ENCODE assay signal across 21 mouse cellular contexts in genomic region chr1:120090880-120091570, GRCm38 (mm10). TPM values are rescaled to one million over a fixed set of nuclear protein-coding genes. Genes with fewer than 3 reads are reported as not detected.
DNase-seq lines count a peak whose midpoint lies in the region; ATAC-seq and TF ChIP-seq lines count a peak whose summit lies in the region.
"Had no signal": no experiment of that assay in that cellular context is flagged by ENCODE, and none has a peak within 500 bp of the region (broad histone marks: within the 10 kb centered on the region; RNA-seq: fewer than 3 reads in every experiment).

No protein-coding gene starts in this region.

- H3K9ac ChIP-seq in heart, postnatal 0 days (replicated peaks; ENCODE audit: low read depth, low read length), result no peak overlapping the region
- no peak overlapping the region for H3K9ac ChIP-seq in intestine, embryonic 15.5 days
- H3K9ac ChIP-seq: embryonic facial prominence, embryonic 12.5 days; hindbrain, embryonic 12.5 days; limb, embryonic 13.5 days; liver, embryonic 14.5 days; midbrain, embryonic 12.5 days had no signal

- H3K4me1 ChIP-seq in heart, embryonic 10.5 days, result peaks cover 12% of the 10 kb centered on the region
- no peaks in the 10 kb centered on the region for H3K4me1 ChIP-seq in heart, postnatal 0 days (ENCODE audit: control insufficient read depth, insufficient read depth)
- H3K4me1 ChIP-seq in intestine, embryonic 15.5 days (replicated peaks), result no peaks in the 10 kb centered on the region
- H3K4me1 ChIP-seq: limb, embryonic 13.5 days; midbrain, embryonic 12.5 days had no signal

- H3K36me3 ChIP-seq in heart, embryonic 10.5 days, result no peaks in the 10 kb centered on the region
- no peaks in the 10 kb centered on the region for H3K36me3 ChIP-seq in heart, postnatal 0 days (replicated peaks; ENCODE audit: control insufficient read depth, insufficient read depth, low read length)
- H3K36me3 ChIP-seq in intestine, embryonic 15.5 days, result no peaks in the 10 kb centered on the region
- H3K36me3 ChIP-seq: embryonic facial prominence, embryonic 12.5 days; hindbrain, embryonic 12.5 days; limb, embryonic 13.5 days; midbrain, embryonic 12.5 days had no signal

- WGBS in heart, embryonic 10.5 days, result 73% methylated on average over 8 of the region's 8 CpGs
- 56% methylated on average over 8 of the region's 8 CpGs for WGBS in heart, postnatal 0 days
- WGBS in intestine, embryonic 15.5 days, result 55% methylated on average over 8 of the region's 8 CpGs

- H3K4me3 ChIP-seq in heart, embryonic 10.5 days, result no peak overlapping the region
- no peak overlapping the region for H3K4me3 ChIP-seq in heart, postnatal 0 days (ENCODE audit: low read depth, low read length)
- H3K4me3 ChIP-seq in intestine, embryonic 15.5 days (replicated peaks), result no peak overlapping the region
- H3K4me3 ChIP-seq: embryonic facial prominence, embryonic 12.5 days; erythroblast, embryonic 14.5 days; hindbrain, embryonic 12.5 days; limb, embryonic 13.5 days; midbrain, embryonic 12.5 days had no signal

- no peak for TF ChIP-seq EP300 in heart, postnatal 0 days (IDR thresholded peaks at IDR 0.05; ENCODE audit: low read depth)

- ATAC-seq in heart, postnatal 0 days (ENCODE audit: insufficient read depth, low read depth), result peak; percentile 65
- ATAC-seq in intestine, embryonic 15.5 days, result peak; percentile 91
- no peak for ATAC-seq in granulocyte monocyte progenitor cell, adult 5-6 weeks (replicated peaks; ENCODE audit: poor library complexity, severe bottlenecking)
- ATAC-seq: forebrain, embryonic 14.5 days; lung, postnatal 0 days had no signal

- no peak for TF ChIP-seq CTCF in heart, postnatal 0 days (IDR thresholded peaks at IDR 0.05; ENCODE audit: low read depth)

- H3K4me2 ChIP-seq in heart, postnatal 0 days (ENCODE audit: low read depth, low read length), result no peak overlapping the region
- no peak overlapping the region for H3K4me2 ChIP-seq in intestine, embryonic 15.5 days (replicated peaks)
- H3K4me2 ChIP-seq: embryonic facial prominence, embryonic 12.5 days; hindbrain, embryonic 12.5 days; limb, embryonic 13.5 days; midbrain, embryonic 12.5 days had no signal

- H3K9me3 ChIP-seq in heart, embryonic 10.5 days, result no peaks in the 10 kb centered on the region
- no peaks in the 10 kb centered on the region for H3K9me3 ChIP-seq in heart, postnatal 0 days (replicated peaks; ENCODE audit: control insufficient read depth, low read length)
- no peaks in the 10 kb centered on the region for H3K9me3 ChIP-seq in intestine, embryonic 15.5 days
- H3K9me3 ChIP-seq: embryonic facial prominence, embryonic 12.5 days; limb, embryonic 13.5 days; midbrain, embryonic 12.5 days had no signal

- DNase-seq in heart, adult 8-10 months (ENCODE audit: low spot score), result peak; percentile 53
- DNase-seq in heart, embryonic 10.5 days (ENCODE audit: low spot score), result no peak
- no peak for DNase-seq in heart, postnatal 0 days (ENCODE audit: low spot score)
- DNase-seq in yolk sac, embryonic 10.5 days (ENCODE audit: low spot score), result peak; percentile 40
- DNase-seq in adipocyte (ENCODE audit: low spot score), result no peak
- DNase-seq: adrenal gland, postnatal 25 days; cerebellum, adult 11 months; kidney, postnatal 4 days; retina, postnatal 1 day; right cerebral cortex, postnatal 4 days; thymus, adult 2 months had no signal

- H3K27me3 ChIP-seq in heart, embryonic 10.5 days (ENCODE audit: insufficient read depth, poor library complexity, severe bottlenecking), result no peaks in the 10 kb centered on the region
- H3K27me3 ChIP-seq in heart, postnatal 0 days (ENCODE audit: control insufficient read depth, insufficient read depth, low read length), result no peaks in the 10 kb centered on the region
- H3K27me3 ChIP-seq in intestine, embryonic 15.5 days (replicated peaks), result no peaks in the 10 kb centered on the region
- H3K27me3 ChIP-seq: embryonic facial prominence, embryonic 12.5 days; hindbrain, embryonic 12.5 days; limb, embryonic 13.5 days; midbrain, embryonic 12.5 days had no signal

- H3K27ac ChIP-seq in heart, embryonic 10.5 days, result no peak overlapping the region
- H3K27ac ChIP-seq in heart, postnatal 0 days (ENCODE audit: low read depth), result no peak overlapping the region
- peak overlapping the region; percentile 79 for H3K27ac ChIP-seq in intestine, embryonic 15.5 days
- H3K27ac ChIP-seq: embryonic facial prominence, embryonic 12.5 days; hindbrain, embryonic 12.5 days; limb, embryonic 13.5 days; liver, embryonic 14.5 days; midbrain, embryonic 12.5 days had no signal

RNA-seq across cellular contexts. Expression of gene Tmem37, which starts 17.2 kb away (rescaled TPM):
- 1 to 10 TPM; 6.3 to 8.5 (median 7.1) TPM for total RNA-seq in heart, adult 8-10 months (2022)
- polyA plus RNA-seq in heart, embryonic 10.5 days (2016; fragmentation: Nextera tagmentation; extraction: Ambion mirVana), result 17.5 and 22.5 TPM in 2 replicates
- 0.23 and 7.8 TPM in 2 replicates for total RNA-seq in heart, postnatal 0 days (2014; rRNA removed; ENCODE audit: low replicate concordance)
- polyA plus RNA-seq in heart, postnatal 0 days (2015; fragmentation: Nextera tagmentation; extraction: Ambion mirVana), result 6.8 and 6.9 TPM in 2 replicates
- polyA plus RNA-seq in intestine, embryonic 15.5 days (2015; fragmentation: Nextera tagmentation; extraction: Ambion mirVana), result 51.3 and 66.1 TPM in 2 replicates
- total RNA-seq in granulocyte monocyte progenitor cell, adult 5-6 weeks (2014; fragmentation: Nextera tagmentation), result 1.3 TPM in 1 of 2 replicates, not detected in the other
- 0.65 TPM in 1 of 2 replicates, not detected in the other for total RNA-seq in granulocyte monocyte progenitor cell, adult 5-6 weeks (2017)

RNA-seq across cellular contexts. Expression of gene Dbi, which starts 29.9 kb away (rescaled TPM):
- total RNA-seq in heart, adult 8-10 months (2022), result 100 to 1,000 TPM; 239 to 289 (median 263) TPM
- polyA plus RNA-seq in heart, embryonic 10.5 days (2016; fragmentation: Nextera tagmentation; extraction: Ambion mirVana), result 647 and 658 TPM in 2 replicates
- 261 and 316 TPM in 2 replicates for total RNA-seq in heart, postnatal 0 days (2014; rRNA removed; ENCODE audit: low replicate concordance)
- polyA plus RNA-seq in heart, postnatal 0 days (2015; fragmentation: Nextera tagmentation; extraction: Ambion mirVana), result 1,218 and 1,378 TPM in 2 replicates
- 1,422 and 1,510 TPM in 2 replicates for polyA plus RNA-seq in intestine, embryonic 15.5 days (2015; fragmentation: Nextera tagmentation; extraction: Ambion mirVana)
- 410 and 536 TPM in 2 replicates for total RNA-seq in granulocyte monocyte progenitor cell, adult 5-6 weeks (2014; fragmentation: Nextera tagmentation)
- total RNA-seq in granulocyte monocyte progenitor cell, adult 5-6 weeks (2017), result 307 and 413 TPM in 2 replicates

RNA-seq across cellular contexts. Expression of gene 3110009E18Rik, which starts 30.0 kb away (rescaled TPM):
- total RNA-seq in heart, adult 8-10 months (2022), result 1 to 10 TPM; 2.7 to 7.8 (median 5.1) TPM
- 13.0 and 15.0 TPM in 2 replicates for polyA plus RNA-seq in heart, embryonic 10.5 days (2016; fragmentation: Nextera tagmentation; extraction: Ambion mirVana)
- 11.5 TPM in 1 of 2 replicates, not detected in the other for total RNA-seq in heart, postnatal 0 days (2014; rRNA removed; ENCODE audit: low replicate concordance)
- polyA plus RNA-seq in heart, postnatal 0 days (2015; fragmentation: Nextera tagmentation; extraction: Ambion mirVana), result 11.3 and 11.4 TPM in 2 replicates
- 15.6 and 18.4 TPM in 2 replicates for polyA plus RNA-seq in intestine, embryonic 15.5 days (2015; fragmentation: Nextera tagmentation; extraction: Ambion mirVana)
- 11.4 and 12.2 TPM in 2 replicates for total RNA-seq in granulocyte monocyte progenitor cell, adult 5-6 weeks (2014; fragmentation: Nextera tagmentation)
- total RNA-seq in granulocyte monocyte progenitor cell, adult 5-6 weeks (2017), result 2.2 and 4.5 TPM in 2 replicates
- polyA plus RNA-seq: erythroblast, embryonic 14.5 days had no signal

Comparison
In these comparisons a context has a peak if more than half of its experiments do, and no peak if none do; other contexts are left out.
1. DNase-seq: peak in heart, adult 8-10 months (single experiment) and yolk sac, embryonic 10.5 days (single experiment); none in heart, embryonic 10.5 days (single experiment), heart, postnatal 0 days (single experiment) and adipocyte (single experiment).